In the genomic region with DNA sequence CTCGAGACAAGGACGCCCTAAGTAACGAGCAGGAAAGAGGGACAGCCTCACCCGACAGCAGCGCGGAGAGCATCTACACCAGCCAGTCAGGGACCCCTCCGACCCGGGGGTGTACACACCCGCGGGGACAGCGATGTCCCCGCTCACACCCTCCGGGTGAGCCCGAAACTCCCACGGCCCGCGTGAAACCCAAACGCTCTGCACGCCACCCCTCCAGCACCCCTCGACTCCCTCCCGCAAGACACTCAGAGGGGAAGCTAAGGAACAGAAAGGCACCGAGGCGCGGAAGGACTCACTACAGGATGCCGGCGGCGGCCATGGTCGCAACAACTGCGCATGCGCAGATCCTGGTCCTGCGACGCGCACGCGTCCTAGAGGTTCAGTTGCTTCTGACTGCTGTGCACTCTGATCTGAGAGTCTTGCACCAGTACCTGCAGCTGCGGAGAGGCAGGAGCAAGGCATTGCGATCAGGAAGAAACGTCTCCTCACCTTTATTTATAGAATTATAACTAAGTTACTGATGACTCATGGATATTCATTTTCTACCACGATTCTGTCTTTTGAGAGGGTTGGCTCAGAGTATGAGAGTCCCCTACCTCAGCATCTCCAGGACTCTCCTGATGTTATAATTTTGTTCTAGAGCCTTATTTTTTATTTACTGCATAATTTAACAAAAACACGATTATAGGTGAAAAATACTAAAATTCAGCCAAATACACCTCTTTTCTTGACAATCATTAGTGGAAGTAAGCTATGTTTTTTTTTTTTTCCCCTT, we compare ENCODE assay signal across 8 mouse cellular contexts. TPM values are rescaled to one million over a fixed set of nuclear protein-coding genes. Genes with fewer than 3 reads are reported as not detected.
DNase-seq lines count a peak whose midpoint lies in the region; ATAC-seq lines count a peak whose summit lies in the region.

A gene (minus strand): TSS at position 338 of the 775 bp plus-strand sequence.

- peak; percentile 96 for DNase-seq in CD4-positive helper T cell, adult 2 months (ENCODE audit: low read depth, low spot score)
- peak; percentile 78 for DNase-seq in brain, embryonic 18.5 days (ENCODE audit: low read depth, low spot score)
- DNase-seq in kidney, postnatal 10 days, result peak; percentile 95
- DNase-seq in liver, embryonic 13.5 days, result peak; percentile 85
- peak; percentile 92 for DNase-seq in neural tube, embryonic 10.5 days (ENCODE audit: extremely low spot score, low spot score)

- peak within 1 kb of the TSS; percentile 77 for H3K4me3 ChIP-seq in heart, embryonic 13.5 days
- H3K4me3 ChIP-seq in liver, embryonic 13.5 days (replicated peaks), result peak within 1 kb of the TSS; percentile 81
- peak within 1 kb of the TSS; percentile 87 for H3K4me3 ChIP-seq in stomach, embryonic 16.5 days (replicated peaks; ENCODE audit: low read length)

- H3K27ac ChIP-seq in heart, embryonic 13.5 days (replicated peaks), result peak within 1 kb of the TSS; percentile 68
- no peak within 1 kb of the TSS for H3K27ac ChIP-seq in liver, embryonic 13.5 days
- peak within 1 kb of the TSS; percentile 82 for H3K27ac ChIP-seq in stomach, embryonic 16.5 days (ENCODE audit: low read length)

- peaks cover 19% of the 10 kb centered on the region for H3K9me3 ChIP-seq in heart, embryonic 13.5 days
- no peaks in the 10 kb centered on the region; the same call in none of the 2 replicates for H3K9me3 ChIP-seq in liver, embryonic 13.5 days (replicated peaks)
- peaks cover 16% of the 10 kb centered on the region for H3K9me3 ChIP-seq in stomach, embryonic 16.5 days (replicated peaks; ENCODE audit: control insufficient read depth, low read length)

- H3K4me1 ChIP-seq in heart, embryonic 13.5 days, result peaks cover 8% of the 10 kb centered on the region
- peaks cover 9% of the 10 kb centered on the region for H3K4me1 ChIP-seq in liver, embryonic 13.5 days (replicated peaks)
- H3K4me1 ChIP-seq in stomach, embryonic 16.5 days (ENCODE audit: control insufficient read depth, insufficient read depth, low read length), result peaks cover 3% of the 10 kb centered on the region; the same call in 1 of the 2 replicates

- WGBS in heart, embryonic 13.5 days, result under 1% methylated on average over 40 of the region's 40 CpGs
- under 1% methylated on average over 40 of the region's 40 CpGs for WGBS in liver, embryonic 13.5 days (ENCODE audit: insufficient replicate concordance)
- under 1% methylated on average over 40 of the region's 40 CpGs for WGBS in stomach, embryonic 16.5 days

- ATAC-seq in erythroid progenitor cell, adult 5-6 weeks (replicated peaks; ENCODE audit: low FRiP score, poor library complexity, severe bottlenecking), result peak; percentile 99
- ATAC-seq in heart, embryonic 13.5 days (ENCODE audit: extremely low read depth, insufficient number of reproducible peaks, low FRiP score, low TSS enrichment), result peak; percentile 90
- ATAC-seq in liver, embryonic 13.5 days (ENCODE audit: low read depth), result peak; percentile 99
- peak; percentile 93; the same call in 1 of the 2 replicates for ATAC-seq in stomach, embryonic 16.5 days (ENCODE audit: insufficient read depth, low FRiP score)

- peak within 1 kb of the TSS; percentile 74 for H3K4me2 ChIP-seq in heart, embryonic 13.5 days
- H3K4me2 ChIP-seq in liver, embryonic 13.5 days, result peak within 1 kb of the TSS; percentile 73
- peak within 1 kb of the TSS; percentile 87 for H3K4me2 ChIP-seq in stomach, embryonic 16.5 days (ENCODE audit: low read depth, low read length)

- peaks cover 24% of the 10 kb centered on the region for H3K36me3 ChIP-seq in heart, embryonic 13.5 days
- peaks cover 12% of the 10 kb centered on the region for H3K36me3 ChIP-seq in liver, embryonic 13.5 days
- H3K36me3 ChIP-seq in stomach, embryonic 16.5 days (ENCODE audit: control insufficient read depth, insufficient read depth, low read length), result peaks cover 19% of the 10 kb centered on the region

- peak within 1 kb of the TSS; percentile 91 for H3K9ac ChIP-seq in heart, embryonic 13.5 days
- peak within 1 kb of the TSS; percentile 80 for H3K9ac ChIP-seq in liver, embryonic 13.5 days
- peak within 1 kb of the TSS; percentile 93 for H3K9ac ChIP-seq in stomach, embryonic 16.5 days (ENCODE audit: low read length)

- no peaks in the 10 kb centered on the region for H3K27me3 ChIP-seq in heart, embryonic 13.5 days (replicated peaks)
- H3K27me3 ChIP-seq in liver, embryonic 13.5 days, result no peaks in the 10 kb centered on the region
- no peaks in the 10 kb centered on the region for H3K27me3 ChIP-seq in stomach, embryonic 16.5 days (ENCODE audit: control insufficient read depth, insufficient read depth, low read length)

RNA-seq across cellular contexts. Expression of the gene that starts here (rescaled TPM):
- 6.5 and 15.5 TPM in 2 replicates for total RNA-seq in erythroid progenitor cell, adult 5-6 weeks (2015; ENCODE audit: low replicate concordance)
- 3.1 and 4.5 TPM in 2 replicates for total RNA-seq in erythroid progenitor cell, adult 5-6 weeks (2017; ENCODE audit: low replicate concordance)
- polyA plus RNA-seq in heart, embryonic 13.5 days (2015; fragmentation: Nextera tagmentation; extraction: Ambion mirVana), result 10.2 and 11.6 TPM in 2 replicates
- polyA plus RNA-seq in liver, embryonic 13.5 days (2015; fragmentation: Nextera tagmentation; extraction: Ambion mirVana), result 2.6 and 3.0 TPM in 2 replicates
- 13.8 and 14.5 TPM in 2 replicates for polyA plus RNA-seq in stomach, embryonic 16.5 days (2015; fragmentation: Nextera tagmentation; extraction: Ambion mirVana)
